Mouse (Mus musculus): Measurements from ENCODE around the gene Gucy2g.
A peak's percentile ranks its signal among the peaks of the same experiment; 100 is the strongest.

Gene Gucy2g

GRCm38 (mm10) chr19:55241186-55241645, at the start of gene Gucy2g:
Gene Gucy2g (minus strand): TSS chr19:55241236.
- DNase-seq = no peak

GRCm38 (mm10) chr19:55288974-55289373, 47.9 kb upstream of the Gucy2g start:
- no peak for DNase-seq

- DNase-seq = no peak
These were observed 45.0 kb upstream of the Gucy2g start for GRCm38 (mm10) chr19:55286034-55286433.

- no peak for DNase-seq
These were observed 43.1 kb upstream of the Gucy2g start for GRCm38 (mm10) chr19:55284093-55284492.

- no peak for DNase-seq
These were observed 35.7 kb upstream of the Gucy2g start for GRCm38 (mm10) chr19:55276770-55277169.

- DNase-seq = no peak
These were observed 35.1 kb upstream of the Gucy2g start for GRCm38 (mm10) chr19:55276100-55276499.

GRCm38 (mm10) chr19:55273340-55273739, 32.3 kb upstream of the Gucy2g start:
- DNase-seq = no peak

- no peak for DNase-seq
These were observed 30.4 kb upstream of the Gucy2g start for GRCm38 (mm10) chr19:55271448-55271847.

- no peak for DNase-seq
These were observed 28.0 kb upstream of the Gucy2g start for GRCm38 (mm10) chr19:55269051-55269450.

- DNase-seq = no peak
These were observed 27.1 kb upstream of the Gucy2g start for GRCm38 (mm10) chr19:55268150-55268549.

GRCm38 (mm10) chr19:55266786-55267185, 25.8 kb upstream of the Gucy2g start:
- no peak for DNase-seq

- DNase-seq = no peak
These were observed 24.2 kb upstream of the Gucy2g start for GRCm38 (mm10) chr19:55265269-55265668.

GRCm38 (mm10) chr19:55260389-55261184, 19.6 kb upstream of the Gucy2g start:
- DNase-seq = no peak

GRCm38 (mm10) chr19:55258514-55258913, 17.5 kb upstream of the Gucy2g start:
- no peak for DNase-seq

- no peak for DNase-seq
These were observed 16.8 kb upstream of the Gucy2g start for GRCm38 (mm10) chr19:55257656-55258375.

GRCm38 (mm10) chr19:55256156-55256555, 15.1 kb upstream of the Gucy2g start:
- DNase-seq = no peak

GRCm38 (mm10) chr19:55254513-55255016, 13.5 kb upstream of the Gucy2g start:
- DNase-seq = no peak

GRCm38 (mm10) chr19:55253570-55254441, 12.8 kb upstream of the Gucy2g start:
- peak; percentile 57 for DNase-seq

GRCm38 (mm10) chr19:55253239-55253569, 12.2 kb upstream of the Gucy2g start:
- no peak for DNase-seq

GRCm38 (mm10) chr19:55251383-55252124, 10.5 kb upstream of the Gucy2g start, which contains the start of gene Acsl5:
Gene Acsl5 (plus strand): TSS chr19:55251938.
- no peak for DNase-seq

GRCm38 (mm10) chr19:55250451-55250850, 9.4 kb upstream of the Gucy2g start:
- no peak for DNase-seq

- no peak for DNase-seq
These were observed 7.0 kb upstream of the Gucy2g start for GRCm38 (mm10) chr19:55247991-55248520.
